Mouse (Mus musculus): ENCODE measurements at regions not wholly inside any gene's neighbourhood (a gene's known extent, or its start where the extent isn't known, plus 50 kb on each side); places are given as distances from the start of the nearest gene placed in this dataset.

DNA sequence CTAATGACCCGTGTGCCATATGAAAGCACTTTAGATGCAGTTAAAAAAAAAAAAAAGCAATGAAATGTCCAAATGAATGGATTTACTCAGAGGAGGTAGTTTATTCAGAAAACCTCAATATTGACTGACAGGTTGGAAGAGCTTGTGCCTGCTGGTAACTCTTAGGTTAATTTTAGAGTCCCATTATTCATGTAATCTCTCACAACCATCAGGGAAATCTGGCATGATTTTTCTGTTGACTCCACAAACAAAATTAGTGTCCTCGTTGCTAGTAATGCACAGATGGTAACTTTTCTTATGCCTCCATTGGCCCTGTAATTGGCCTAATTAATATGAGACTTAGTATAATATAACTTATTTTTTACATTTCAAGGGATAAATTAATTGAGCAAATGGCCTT is 937.6 kb downstream of the Serpinb8 start:
- TF ChIP-seq CTCF (IDR thresholded peaks at IDR 0.05), result no peak
- TF ChIP-seq EP300 (IDR thresholded peaks at IDR 0.05), result no peak

All from lung, postnatal 0 days (tissue).